Mouse (Mus musculus) natural killer cell, adult 2 months (primary cell): ENCODE measurements around the gene R3hdm2.

Experiments
- DNase-seq, 2 experiments: peaks; one replicate each; pipeline ENCODE4 v3.0.0; 2022; ENCODE audit warnings: low spot score in 2 of 2

The R3hdm2 gene

GRCm38 (mm10) chr10:127380251-127380691, at the start of gene R3hdm2:
Gene R3hdm2, plus strand, starts transcription at chr10:127380327.
- DNase-seq: peak; percentile 85 to 89

DNA sequence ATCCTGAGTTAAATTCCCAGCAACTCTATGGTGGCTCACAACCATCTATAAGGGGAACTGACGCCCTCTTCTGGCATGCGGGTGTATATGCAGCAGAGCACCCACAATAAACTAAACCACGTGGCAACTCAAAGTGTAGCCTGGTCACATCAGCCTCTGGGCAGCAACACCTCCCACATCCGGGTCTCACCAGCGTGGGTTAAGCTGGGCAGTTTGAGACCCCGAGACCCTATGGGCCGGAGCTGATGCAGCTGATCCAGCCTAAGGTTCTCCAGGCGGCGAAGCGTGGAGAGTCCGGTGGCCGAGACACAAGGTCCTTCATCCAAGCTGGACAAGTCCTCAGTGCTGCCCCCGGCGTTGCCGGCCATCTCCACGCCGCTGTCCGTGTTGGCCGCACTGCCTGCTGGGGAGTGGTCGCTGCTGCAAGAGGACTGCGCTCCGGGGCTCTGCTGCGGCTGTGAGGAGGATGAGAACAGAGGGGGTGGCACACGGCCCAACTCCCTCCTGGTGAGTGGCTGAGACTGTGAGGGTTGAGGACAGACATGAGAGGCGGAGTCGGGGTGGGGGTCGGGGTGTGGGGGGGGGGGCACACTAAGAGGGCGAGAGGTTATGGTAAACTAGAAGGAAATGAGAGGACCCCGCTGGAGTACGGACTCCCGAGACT, 47.8 kb upstream of the R3hdm2 start:
- DNase-seq: no peak

GRCm38 (mm10) chr10:127333152-127333551, 47.0 kb upstream of the R3hdm2 start:
- no peak for DNase-seq

DNA sequence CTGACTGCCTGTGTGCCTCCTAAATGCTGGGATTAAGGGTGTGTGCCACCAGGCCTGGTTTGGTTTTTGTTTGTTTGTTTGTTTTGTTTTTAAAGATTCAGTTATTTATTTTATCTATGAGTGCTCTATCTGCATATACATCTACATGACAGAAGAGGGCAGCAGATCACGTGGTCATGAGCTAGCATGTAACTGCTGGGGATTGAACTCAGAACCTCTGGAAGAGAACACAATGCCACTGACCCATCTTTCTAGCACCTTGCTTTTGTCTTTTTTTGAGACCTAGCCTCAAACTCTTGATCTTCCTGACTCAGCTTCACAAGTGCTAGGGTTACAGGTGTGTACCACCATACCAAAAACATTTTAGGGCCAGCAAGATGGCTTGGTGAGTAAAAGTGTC, 44.9 kb upstream of the R3hdm2 start:
- no peak for DNase-seq

GRCm38 (mm10) chr10:127336952-127337351, 43.2 kb upstream of the R3hdm2 start:
- DNase-seq: no peak

DNA sequence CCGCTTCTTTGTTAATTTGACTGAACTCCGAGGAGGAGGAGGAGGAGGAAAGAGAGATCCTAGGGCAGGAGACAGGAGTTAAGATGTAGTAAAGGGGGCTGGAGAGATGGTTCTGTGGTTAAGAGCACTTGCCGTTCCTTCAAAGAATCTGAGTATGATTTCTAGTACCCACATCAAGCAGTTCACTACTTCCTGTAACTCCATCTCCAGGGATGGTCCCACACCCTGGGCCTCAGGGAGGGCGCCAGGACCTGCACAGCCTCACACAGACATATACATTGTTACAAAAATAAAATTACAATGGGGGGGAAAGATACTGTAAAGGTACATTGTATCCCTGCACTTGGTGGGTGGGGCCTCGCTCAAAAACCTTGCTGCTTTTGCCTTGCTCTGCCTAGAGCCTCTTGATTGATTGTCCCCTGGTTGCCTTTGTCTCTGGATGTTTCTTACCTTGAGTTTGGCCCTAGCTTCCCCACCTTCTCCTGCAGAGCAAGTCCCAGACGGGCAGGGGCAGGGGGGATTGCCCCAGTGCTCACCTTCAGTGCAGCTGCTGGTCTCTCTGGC, 42.5 kb upstream of the R3hdm2 start:
- DNase-seq: no peak

GRCm38 (mm10) chr10:127338930-127339682, 41.0 kb upstream of the R3hdm2 start:
- peak; percentile 85 to 87 for DNase-seq

DNA sequence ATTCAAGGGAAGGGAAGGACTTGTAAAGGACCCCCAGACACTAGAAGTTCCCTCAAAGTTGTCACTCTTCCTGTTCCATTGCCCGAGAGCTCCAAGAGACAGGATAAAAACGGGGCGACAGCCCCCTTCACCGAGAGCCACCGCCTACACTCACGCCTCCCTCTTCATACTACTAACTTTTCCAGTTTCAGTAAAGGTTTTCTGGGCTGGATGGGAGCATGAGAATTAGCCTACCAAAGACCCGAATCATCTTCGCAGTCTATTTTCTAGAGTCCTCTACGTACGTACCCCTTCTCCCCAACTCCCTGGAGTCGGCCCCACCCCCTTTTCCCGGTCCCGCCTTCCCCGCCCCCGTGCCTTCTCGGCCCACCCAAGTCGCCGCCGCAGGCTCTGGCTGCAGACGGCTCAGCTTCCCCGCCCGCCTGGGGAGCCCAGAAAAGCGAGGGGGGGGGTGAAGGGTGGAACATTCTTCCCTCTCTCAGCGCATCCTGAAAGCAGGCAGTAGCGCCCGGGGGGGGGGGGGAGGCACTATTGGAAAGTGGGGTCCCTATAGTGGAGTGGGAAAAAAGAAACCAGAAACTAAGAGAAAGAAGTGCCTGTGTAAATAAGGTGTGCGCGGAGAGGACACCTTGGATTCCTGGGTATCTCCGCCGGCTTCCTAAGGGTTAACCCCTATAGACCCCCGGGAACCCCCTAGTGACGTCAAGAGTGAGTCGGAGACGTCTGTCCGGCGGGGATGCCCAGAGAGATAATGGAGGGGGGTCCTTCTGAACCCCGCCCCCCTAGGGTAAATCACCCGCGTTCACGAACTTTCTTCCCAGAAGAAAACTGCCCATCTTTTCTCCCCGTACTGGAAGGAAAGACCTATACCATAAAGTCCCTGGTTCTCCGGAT, 40.2 kb upstream of the R3hdm2 start:
- DNase-seq: no peak

GRCm38 (mm10) chr10:127340577-127341359, 39.4 kb upstream of the R3hdm2 start:
- DNase-seq: no peak

- no peak for DNase-seq
These were observed 38.8 kb upstream of the R3hdm2 start for GRCm38 (mm10) chr10:127341360-127341690.

- DNase-seq: peak; percentile 70 to 76
These were observed 38.1 kb upstream of the R3hdm2 start, which contains the start of gene Gli1 for GRCm38 (mm10) chr10:127341891-127342639. Gene Gli1, minus strand, starts transcription at chr10:127341974.

DNA sequence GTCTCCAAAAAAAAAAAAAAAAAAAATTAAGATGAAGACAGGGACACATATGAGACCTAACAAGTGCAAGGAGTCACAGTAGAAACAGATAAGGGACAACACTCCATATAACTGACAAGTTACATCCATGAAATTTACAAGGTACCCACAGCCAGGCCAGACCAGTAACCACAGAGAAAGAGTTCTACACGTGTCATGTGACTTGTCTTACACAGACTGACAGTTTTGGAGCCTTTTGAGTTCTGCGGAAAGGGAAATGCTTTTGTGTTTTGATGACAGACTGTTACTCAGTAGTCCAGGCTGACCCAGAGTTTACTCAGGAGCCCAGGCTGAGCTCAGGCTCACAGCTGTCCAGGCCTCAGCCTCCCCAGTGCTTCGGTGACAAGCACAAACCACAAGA, 37.1 kb upstream of the R3hdm2 start:
- DNase-seq: no peak

- DNase-seq: no peak
These were observed 34.0 kb upstream of the R3hdm2 start for GRCm38 (mm10) chr10:127346173-127346572.

DNA sequence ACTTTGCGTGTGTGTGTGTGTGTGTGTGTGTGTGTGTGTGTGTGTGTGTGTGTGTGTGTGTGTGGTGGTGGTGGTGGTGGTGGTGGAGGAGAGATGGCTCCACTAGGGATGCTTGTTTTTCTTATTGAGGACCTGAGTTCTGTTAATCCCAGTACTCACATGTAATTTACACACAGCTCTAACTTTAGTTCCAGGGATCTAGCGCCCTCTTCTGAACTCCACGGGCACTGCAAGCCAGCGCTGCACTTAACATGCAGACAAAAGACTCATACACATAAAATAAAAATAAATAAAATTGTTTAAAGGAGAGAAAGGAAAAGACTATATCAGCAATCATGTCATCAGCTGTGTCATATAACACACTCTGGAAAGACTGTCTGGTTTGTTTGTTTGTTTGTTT, 31.2 kb upstream of the R3hdm2 start:
- DNase-seq: no peak

- DNase-seq: no peak
These were observed 30.3 kb upstream of the R3hdm2 start for GRCm38 (mm10) chr10:127349810-127350209.

DNA sequence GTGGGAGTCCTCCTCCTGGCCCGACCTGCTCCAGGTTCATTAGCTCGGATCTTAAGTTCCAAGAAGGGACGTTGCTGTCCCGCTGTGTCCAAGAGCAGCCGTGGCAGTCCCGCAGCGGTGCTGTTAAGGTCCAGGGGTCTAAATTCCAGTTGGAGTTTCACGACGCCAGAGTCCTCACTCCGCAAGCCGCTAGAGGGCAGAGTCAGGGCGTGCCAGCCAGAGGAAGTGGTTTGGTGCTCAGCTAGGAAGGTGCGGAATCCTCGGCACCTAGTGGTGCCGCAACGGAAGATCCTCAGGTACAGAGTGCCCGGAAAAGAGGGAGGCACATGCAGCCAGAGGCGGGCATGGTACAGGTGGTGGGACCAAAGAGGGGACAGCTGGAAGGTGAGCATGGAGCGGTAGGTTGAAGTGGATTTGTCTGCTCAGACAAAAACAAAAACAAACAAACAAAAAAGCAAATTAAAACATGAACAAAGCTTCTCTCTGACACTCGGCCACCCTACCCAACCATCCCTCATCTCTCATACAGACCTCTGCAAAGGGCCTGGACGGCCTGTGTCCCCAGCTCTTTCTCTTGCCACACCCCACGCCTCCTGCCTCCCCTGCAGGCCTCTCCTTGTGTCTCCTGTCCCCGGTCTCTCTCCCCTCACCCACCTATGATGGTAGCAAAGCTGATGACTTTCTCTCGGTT, 29.4 kb upstream of the R3hdm2 start:
- DNase-seq: peak; percentile 44 to 63

- DNase-seq: no peak
These were observed 28.9 kb upstream of the R3hdm2 start for GRCm38 (mm10) chr10:127351285-127351595.

- no peak for DNase-seq
These were observed 28.4 kb upstream of the R3hdm2 start for GRCm38 (mm10) chr10:127351719-127352118.

DNA sequence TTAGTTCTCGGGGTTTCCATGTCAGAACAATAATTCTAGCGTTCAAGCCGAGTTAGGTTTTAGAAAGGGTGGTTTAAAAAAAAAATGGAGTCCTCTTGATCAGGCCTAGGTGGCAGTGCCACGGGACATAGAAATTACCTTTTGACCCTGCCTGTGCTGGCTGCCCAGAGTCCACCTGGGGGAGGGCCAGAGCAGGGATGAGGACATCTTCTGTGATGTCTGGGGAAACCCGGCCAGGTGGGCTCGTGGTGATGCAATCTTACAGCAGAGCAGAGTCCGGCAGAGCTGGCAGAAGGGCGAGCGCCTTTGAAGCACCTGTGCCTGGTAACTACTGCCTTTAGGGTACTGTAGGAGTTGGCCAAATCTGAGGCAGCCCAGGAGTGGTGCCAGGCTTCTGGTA, 27.9 kb upstream of the R3hdm2 start:
- DNase-seq: no peak

- no peak for DNase-seq
These were observed 27.4 kb upstream of the R3hdm2 start for GRCm38 (mm10) chr10:127352766-127353165.
